Mouse (Mus musculus) left cerebral cortex, adult 9 months (tissue): ENCODE measurements around the gene Treml1.
A peak's percentile ranks its signal among the peaks of the same experiment; 100 is the strongest.
"Not testable (repeated sequence)": the region's sequence is repeated elsewhere in the genome, so short reads cannot be mapped to it uniquely, and the experiment has no call there.

ENCODE experiments used
- DNase-seq, 2 experiments: peaks; one replicate each; pipeline ENCODE4 v3.0.0; 2022; ENCODE audit warnings: low spot score in 2 of 2

Gene Treml1

DNA sequence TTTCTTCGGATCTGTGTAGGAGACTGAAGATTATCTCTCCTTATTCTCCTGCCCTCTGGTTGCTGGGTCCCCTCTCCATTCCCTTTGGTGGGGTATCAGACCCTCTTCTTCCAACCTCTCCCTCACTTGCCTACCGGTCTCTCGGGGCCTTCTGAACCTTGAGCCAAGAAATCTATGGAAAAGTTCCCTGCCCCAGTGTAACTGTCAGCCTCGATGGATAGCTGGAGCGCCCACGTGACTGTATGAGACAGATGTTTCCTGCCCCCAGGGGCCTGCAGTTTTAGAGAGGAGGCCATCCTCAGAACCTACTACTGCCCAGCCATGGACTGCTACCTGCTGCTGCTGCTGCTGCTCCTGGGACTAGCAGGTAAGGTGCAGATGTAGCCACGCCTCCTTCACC, at the start of gene Treml1:
Treml1 (plus strand) TSS at position 301 of the 400 bp plus-strand sequence.
- no peak for DNase-seq

DNA sequence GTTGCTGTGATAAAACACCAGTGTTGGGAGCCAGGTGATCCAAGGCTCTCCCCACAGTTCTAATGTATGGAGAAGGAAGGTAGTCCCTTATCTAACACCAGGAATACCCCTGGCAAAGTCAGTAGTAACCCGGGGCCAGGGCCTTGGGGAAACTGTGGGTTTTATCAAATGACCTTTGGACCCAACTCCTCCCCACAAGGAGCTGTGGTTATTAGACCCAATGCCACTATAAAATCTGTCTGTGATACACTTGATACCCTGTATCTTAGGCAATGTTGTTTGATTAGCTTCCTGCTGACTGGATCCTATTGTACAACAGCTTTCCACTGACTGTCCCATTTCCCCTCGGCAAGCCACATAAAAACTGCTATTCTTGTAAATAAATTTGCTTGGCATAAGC, 47.6 kb upstream of the Treml1 start:
- no peak for DNase-seq

DNA sequence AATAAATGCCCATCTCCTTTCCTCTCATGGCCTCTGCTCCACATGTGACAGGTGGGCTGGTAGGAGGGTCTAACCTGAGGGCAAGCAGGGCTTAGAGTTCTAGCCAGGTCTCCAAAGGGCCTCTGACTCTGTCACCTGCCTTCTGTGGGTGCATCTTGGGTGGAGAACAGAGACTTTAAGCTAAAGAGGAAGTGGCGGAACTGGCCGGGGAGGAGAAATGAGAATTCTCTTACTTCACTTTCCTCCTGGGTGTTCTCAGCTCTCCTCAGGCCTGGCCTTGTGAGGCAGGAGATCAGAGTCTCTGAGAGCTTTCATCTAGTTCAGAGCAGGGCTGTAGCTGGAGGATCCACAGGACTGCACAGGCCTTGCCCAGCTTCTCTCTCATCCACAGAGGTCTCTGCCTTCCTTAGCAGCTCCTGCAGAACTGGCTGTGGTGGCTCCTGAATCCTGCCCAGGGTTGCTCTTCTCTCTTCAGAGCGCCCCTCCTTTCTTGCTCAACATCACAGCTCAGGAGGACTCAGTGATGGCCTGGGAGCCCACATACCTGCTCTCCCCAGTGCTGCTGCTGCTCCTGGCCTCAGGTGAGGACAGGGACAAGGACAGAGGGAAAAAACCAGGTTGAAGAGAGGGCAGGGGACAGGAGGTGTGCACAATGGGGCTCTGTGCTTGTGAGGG, 43.7 kb upstream of the Treml1 start, which contains the start of gene B430306N03Rik:
B430306N03Rik (plus strand) TSS at position 237 of the 675 bp plus-strand sequence.
- not testable (repeated sequence) for DNase-seq

DNA sequence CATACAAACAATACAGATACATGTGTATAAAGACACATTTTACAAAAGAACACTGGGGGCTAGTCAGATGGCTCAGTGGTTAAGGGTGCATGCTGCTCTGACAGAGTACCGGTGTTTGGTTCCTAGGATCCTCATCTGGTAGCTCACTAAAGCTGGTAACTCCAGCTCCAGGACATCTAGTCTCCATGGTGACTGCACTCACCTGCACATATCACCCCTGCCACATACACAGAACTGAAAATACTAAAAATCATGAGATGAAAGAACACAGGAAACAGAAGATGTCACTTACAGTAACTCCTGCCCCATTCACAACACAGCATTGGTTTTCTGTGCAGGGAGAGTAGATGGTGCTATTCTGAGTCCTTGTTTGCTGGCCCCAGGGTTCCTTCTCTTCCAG, 41.0 kb upstream of the Treml1 start:
- DNase-seq: no peak

DNA sequence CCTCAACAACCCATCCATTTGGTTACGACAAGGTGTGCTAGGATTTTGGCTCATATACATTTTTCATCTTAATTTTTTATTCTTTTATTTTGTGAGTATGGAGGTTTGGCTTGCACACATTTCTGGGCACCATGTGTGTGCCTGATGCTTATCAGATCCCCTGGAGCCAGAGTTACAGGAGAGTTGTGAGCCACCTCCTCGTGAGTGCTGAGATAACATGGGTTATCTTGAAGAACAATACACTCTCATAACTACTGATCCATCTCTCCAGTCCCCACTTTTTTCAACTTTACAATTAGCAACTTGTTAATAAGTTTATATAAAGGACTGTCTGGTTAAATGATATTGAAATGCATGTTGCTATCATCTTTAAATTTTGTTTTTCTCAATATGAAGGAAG, 38.4 kb upstream of the Treml1 start:
- no peak for DNase-seq

DNA sequence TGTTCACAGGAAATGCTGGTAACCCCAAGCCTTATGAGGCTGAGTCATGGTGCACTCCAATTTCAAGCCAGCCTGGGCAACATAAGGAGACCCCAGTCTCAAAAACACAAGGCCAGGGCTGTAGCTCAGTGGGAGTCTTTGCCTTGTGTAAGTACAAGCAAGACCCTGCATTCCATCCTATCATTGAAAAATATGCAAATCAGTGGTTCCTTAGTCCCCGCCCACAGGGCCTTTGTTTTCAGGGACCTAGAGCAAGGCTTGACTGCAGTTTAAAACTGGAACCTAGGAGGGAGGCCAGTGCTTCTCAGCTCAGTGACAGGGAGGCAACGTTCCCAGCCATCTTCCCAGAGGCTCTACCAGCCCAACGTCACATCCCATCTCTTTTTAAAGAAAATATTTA, 36.5 kb upstream of the Treml1 start:
- no peak for DNase-seq

DNA sequence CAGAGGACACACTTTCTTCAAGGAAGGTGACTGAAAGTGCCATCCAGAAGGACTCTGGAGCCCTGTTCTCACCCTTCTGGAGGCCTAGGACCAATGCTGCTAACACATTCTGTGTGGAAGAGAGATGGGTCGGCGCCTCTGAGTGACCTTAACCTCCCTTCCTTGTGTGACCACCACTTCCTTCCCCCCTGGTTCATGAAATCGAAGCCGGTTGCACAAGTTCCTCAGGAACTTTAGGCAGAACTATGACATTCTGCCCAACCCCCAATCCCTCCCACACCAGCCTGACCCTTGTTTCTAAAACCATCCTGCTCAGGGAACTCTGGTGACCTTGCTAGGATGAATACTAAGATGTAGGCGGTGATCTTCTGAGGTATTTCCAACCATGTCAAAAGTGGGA, 35.5 kb upstream of the Treml1 start:
- no peak for DNase-seq

DNA sequence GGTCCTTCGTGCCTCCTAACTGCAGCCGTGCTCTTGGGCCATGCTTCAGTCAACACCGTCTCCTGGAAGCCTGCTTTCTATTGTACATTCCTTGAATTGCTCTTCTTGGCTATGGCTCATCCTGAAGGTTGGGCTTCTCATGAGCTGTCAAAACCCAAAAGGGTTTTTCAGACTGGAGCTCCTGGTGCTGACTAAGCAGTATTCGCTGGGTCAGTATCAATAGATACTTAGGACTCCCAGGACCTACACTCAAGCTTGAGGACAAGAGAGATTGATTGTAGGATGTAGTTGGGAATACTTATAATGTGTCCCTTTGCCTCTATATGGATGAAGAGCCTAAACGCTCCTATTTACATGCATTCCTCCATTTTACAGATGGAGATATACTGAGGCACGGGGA, 34.6 kb upstream of the Treml1 start:
- DNase-seq: no peak

DNA sequence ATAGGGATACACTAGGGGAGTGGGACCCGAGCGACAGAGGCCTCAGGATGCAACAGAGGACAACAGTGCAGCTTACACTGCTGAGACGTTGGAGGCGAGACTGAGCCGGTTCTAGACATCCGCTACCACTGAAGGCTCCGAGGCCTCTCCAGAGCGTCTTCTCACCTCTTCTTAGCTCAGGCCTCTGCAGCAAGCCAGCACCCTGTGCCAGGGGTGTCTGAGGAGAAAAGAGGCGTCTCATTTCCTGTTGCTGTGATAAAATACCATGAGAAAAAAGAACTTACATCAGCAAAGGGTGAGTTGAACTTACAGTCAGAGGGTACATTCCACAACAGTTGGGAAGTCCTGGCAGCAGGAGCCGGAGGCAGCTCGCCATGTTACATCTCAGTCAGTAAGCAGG, 34.1 kb upstream of the Treml1 start:
- no peak for DNase-seq

DNA sequence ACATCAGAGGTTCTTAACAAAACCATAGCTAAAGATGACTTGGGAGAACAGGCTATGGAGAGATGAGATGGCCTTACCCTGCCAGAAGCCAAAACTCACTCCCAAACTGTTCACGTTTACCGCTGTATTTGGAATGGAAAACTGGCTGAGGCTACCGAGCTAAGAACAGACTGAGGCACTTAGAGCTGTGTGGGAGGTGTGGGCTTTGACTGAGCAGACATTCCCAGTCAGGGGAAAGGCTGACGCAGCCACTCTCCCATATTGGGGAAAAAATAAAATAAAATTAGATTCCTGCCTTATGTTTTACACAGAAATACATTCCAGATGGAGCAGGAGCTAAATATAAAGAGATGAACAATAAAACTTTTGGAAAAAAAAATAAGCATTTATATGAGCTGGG, 33.1 kb upstream of the Treml1 start:
- DNase-seq: peak; percentile 81 to 86

DNA sequence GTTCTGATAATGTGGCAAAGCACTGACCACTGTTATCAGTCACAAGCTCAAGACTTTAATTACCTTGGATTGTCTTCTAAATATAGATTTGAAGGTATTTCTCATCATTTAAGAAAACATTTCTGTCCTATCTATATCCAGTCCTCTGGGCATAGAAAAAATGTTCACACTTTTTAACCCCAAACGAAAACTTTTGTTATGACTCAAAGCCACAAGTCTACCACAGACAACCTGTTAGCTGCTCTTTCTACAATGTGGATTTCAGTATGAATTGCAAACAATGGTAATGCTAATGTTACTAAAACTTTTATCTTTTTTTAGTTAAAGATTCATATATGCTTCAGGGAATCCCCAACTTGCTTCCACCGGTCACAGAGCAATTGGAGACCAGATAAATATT, 27.2 kb upstream of the Treml1 start:
- no peak for DNase-seq

DNA sequence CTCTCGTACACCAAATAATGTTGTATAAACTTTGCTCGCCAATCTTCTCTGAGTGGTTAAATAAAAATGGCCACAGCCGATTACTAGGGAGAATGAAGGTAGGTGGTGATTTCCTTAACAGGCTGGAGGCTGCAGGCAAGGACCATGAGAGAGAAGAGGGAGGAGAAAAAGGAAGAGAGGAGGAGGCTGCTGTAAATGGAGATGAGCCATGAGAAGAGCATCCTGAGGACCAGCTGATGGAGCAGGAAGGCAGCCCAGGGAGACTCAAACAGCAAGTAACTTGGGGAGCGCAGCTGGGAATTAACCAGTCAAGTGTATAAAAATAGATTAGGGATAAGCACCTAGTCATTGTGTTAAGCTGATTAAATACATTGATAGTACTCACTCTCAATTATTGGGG, 25.5 kb upstream of the Treml1 start:
- DNase-seq: no peak

DNA sequence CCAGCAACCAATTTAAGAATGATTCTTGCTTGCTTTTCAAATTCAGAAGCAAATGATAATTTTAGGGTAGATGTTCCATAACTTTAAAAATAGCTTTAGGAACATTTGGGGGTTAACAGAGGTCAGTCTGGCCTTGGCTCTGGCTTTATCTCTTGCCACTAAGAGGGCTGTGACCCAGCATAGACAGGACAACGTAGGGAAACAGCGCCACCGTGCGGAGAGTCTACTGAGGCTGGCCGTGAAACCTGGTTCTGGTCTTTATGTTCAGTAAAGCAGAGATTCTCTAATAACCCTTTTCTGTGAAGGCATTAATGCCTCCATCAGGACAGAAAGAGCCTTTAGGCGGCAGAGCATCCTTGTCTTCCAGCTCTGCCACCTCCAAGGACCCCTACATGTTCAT, 22.9 kb upstream of the Treml1 start:
- peak in 1 of 2 experiments; percentile 87 for DNase-seq

DNA sequence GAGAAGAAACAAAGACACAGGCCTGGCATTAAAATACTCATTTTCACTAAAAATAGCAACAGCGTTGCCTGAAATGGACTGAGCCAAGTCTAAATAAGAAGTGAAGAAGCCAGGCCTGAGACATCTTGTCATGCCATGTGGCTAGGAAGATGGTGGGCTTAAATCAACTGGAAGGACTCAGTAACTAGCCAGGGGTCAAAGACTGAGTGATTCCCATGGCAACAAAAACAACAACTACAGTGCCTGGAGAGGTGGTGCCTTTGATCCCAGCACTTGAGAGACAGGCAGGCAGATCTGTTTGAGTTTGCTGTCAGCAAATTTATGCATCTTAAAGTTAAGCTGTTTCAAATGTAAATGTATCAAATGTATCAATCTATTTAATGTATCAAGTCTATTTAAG, 19.4 kb upstream of the Treml1 start:
- no peak for DNase-seq

DNA sequence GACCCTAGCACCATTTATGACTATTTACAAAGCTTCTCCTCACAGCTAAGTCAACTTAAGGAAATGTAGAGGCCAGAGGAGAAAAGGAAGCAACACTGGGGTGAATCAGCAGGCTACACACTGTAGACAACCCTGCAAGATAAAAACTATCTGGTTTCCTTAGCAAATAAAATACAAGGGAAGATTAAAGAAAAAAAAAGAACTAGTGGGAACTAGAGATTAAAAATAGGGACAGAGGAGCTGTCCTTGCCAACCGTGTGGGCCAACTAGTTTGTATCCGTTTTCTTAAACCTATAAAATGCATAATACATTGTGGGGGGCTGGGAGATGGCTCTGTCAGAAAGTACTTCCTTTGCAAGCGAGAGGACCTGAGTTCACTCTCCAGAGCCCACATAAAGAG, 17.8 kb upstream of the Treml1 start:
- no peak for DNase-seq

DNA sequence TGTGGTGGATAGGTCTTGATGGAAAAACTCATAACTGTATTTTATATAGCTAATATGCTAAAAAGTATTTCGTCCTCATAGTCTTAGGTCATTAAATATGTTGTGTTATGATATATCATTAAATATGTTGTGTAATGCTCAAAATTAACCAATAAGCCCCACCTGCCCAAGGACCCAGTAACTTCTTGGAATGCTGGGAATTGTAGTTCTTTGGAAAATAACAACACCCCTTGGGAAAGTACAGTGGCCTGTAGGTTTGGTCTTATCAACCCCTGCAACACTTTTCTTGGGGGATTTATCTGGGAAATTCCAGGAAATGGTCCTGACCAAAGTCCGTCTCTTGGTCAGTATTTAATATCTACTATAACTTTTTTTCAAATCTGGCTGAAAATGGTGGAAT, 16.7 kb upstream of the Treml1 start:
- DNase-seq: no peak

DNA sequence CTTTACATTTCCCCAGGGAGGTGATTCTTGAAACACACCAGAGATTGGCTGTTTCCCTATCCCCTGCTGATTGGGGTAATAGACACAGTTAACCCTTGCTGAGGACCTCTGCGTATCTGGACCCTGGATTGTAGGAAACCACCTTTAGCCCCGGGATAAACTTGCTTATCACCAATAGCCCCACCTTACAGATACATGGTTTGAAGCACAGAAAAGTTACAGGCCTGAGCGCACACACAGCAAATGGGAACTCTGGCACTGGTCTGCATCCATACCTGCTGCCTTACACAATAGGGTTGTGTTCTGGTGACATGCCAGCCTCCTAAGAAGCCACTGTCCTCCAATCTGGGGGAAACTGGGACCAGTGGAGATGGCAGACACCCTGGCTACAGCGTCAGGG, 13.9 kb upstream of the Treml1 start:
- DNase-seq: no peak

DNA sequence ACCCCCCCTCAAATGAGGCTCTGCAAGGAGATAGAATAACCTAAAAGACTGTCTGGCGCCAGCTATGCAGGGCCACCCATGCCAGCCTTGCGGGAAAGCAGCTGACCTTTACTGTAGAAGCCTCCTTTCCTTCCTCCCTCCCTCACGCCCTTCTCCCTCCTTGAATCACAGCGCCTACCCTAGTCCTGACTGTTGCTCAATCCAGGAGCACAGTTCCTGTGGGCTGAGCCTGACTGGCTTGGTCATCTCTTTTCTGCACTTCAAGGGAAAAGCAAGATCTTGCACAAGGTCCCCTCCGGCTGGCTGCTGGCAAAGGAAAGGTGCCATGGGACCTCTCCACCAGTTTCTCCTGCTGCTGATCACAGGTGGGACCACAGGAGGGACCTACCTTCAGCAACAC, 13.5 kb upstream of the Treml1 start, which contains the start of gene Trem2:
Trem2 (plus strand) TSS at position 171 of the 400 bp plus-strand sequence.
- peak in 1 of 2 experiments; percentile 51 for DNase-seq

DNA sequence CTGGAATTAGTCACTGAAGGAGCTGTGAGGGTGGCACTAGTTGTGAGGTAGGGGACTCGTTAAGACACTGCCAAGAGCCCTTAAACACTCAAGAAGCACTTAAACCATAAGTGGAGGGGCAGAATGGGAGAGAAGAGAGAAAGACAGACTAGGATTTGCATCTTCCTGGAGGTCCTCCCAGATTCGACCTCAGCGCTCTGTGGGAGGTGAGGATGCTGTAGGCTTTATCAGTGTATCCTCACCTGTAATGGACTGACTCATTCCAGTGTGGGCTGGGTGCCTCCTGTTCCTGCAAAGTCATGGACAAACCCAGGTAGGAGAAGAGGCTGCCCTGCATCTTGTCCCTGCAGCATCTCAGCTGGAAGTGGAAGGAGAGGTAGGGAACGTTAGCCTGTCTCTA, 12.9 kb upstream of the Treml1 start:
- DNase-seq: peak in 1 of 2 experiments; percentile 52

DNA sequence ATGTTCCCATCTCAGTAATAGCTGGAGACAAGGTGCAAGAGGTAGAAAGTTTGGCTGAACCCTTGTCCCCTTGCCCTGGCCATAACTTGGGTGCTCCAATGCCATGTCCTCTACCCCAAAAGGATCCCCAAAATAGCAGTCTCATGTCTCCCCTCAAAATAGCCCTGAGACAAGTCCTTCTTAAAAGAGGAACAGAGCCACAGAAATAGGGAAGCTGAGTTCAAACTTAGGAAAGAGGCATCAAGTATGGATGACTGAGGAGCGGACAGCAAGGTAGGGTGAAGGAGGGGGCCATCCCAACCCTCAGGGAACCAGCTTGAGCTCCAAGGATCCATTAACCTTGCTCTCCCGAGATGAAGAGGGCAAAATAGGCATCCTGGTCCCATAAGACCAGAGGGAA, 12.4 kb upstream of the Treml1 start:
- DNase-seq: no peak

DNA sequence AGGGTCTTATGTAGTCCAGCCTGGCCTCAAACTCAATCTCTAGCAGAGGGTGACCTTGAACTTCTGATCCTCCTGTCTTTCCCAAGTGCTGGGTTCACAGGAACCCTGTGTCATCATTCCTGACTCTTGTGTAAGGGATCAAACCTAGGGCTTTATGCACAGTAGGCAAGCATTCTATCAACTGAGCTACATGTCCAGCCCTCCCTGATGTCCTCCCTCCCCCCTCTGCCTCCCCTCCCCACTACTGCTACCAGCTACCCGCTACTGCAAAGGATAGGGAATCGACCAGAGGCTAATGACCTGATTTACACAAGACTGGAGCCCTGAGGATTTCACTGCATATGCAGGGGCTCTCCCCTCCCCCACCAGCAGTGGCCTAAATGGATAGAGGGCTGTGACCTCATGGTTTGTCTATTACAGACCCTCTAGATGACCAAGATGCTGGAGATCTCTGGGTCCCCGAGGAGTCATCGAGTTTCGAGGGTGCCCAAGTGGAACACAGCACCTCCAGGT, 9.0 kb upstream of the Treml1 start:
- no peak for DNase-seq

DNA sequence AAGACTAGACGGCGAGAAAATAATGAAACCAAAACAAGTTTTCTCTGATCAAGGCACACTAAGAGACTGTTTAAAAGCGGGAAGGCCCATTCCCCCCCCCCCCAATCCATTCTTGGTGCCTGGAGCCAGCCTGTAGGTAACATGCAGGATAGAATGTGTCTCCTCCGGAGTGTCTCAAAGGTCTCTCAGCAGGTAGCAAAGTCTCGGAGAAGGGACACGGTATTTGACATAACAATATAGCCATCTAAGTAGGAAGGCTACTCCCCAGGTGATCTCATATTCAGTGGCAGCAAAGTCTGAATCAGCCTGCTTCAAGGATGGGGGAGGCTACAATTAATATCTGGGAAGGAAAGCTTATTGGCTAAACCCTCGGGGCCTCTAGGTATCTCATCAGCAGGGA, 6.7 kb upstream of the Treml1 start:
- DNase-seq: not testable (repeated sequence)

DNA sequence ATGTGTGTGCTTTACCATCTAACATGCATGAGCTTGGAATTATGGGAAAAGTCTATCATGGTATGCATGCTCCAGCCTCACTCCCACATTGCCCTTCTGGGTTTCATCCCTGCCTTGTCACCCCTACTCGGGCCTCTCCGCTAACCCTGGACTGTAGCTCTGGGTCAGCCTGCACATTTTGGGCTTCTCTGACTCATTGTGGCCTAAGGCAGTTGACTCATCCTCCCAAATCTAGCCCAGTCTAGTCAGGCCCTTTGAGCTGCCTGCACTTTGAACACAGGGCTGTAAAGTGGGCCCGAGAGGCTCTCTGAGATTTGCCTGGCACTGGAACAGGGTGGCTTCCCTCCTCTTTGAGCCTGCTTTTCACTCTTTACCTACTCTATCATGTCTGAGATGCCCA, 3.9 kb upstream of the Treml1 start:
- no peak for DNase-seq

DNA sequence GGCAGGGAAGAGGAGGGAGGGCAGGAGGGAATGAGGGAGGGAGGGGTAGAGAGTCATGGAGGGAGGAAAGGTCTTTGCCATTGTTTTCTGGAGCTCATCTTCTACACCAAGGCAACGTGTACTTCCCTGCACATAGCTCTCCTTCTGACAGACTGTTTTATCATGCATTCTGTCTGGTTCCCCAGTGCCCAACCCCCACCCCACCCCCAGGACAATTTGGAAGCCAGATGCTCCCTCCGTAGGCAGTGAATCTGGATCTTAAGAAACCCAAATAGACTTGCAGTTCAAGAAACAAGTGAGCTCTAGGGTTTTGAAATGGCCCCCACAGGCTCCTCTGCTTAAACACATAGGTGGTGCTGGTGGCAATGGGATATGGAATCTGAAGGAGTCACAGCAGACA, 1.8 kb upstream of the Treml1 start:
- no peak for DNase-seq
